Mouse (Mus musculus) left cerebral cortex, postnatal 36 days (tissue): ENCODE measurements around the gene Dock1. TPM values are rescaled to one million over a fixed set of nuclear protein-coding genes. Genes with fewer than 3 reads are reported as not detected.

Source experiments
- DNase-seq, 2 experiments: peaks; one replicate each; pipeline ENCODE4 v3.0.0; 2021 to 2022; ENCODE audit warnings: low spot score in 2 of 2, mixed read lengths in 1 of 2
- intact Hi-C: fragments of 180-260 bp; cut with DNase I; formaldehyde crosslinking; loops from one replicate; pipeline ENCODE4 v1.15.1; 2025
- total RNA-seq, 2 experiments: library from RNA; stranded (reverse); gene quantifications; 2 replicates each; pipeline ENCODE4 v1.2.3; 2021

The Dock1 gene
- total RNA-seq, 2 experiments from 2014 or later: 20.3 to 22.8 TPM

GRCm38 (mm10) chr7:134931886-134932285, 261.4 kb downstream of the Dock1 start:
- no peak for DNase-seq
- intact Hi-C loops: loop anchor here (10.0 kb wide), 1 partner anchor 233 kb away; no protein-coding TSS in a partner anchor

- intact Hi-C loops: loop anchor here (10.0 kb wide), 1 partner anchor 227 kb away; no protein-coding TSS in a partner anchor
- peak in 1 of 2 experiments; percentile 32 for DNase-seq
Observed at GRCm38 (mm10) chr7:134937471-134937926, 267.0 kb downstream of the Dock1 start.

- peak; percentile 78 to 81 for DNase-seq
- intact Hi-C loops: loop anchor here (10.0 kb wide), 1 partner anchor 227 kb away; no protein-coding TSS in a partner anchor
Observed at GRCm38 (mm10) chr7:134937927-134938609, 267.6 kb downstream of the Dock1 start, which contains the start of gene Fam196a. Gene Fam196a, minus strand, starts transcription at chr7:134938430.

- intact Hi-C loops: no loop called here
- DNase-seq: no peak
Observed at GRCm38 (mm10) chr7:134941891-134942290, 271.4 kb downstream of the Dock1 start.

GRCm38 (mm10) chr7:134943063-134943462, 272.6 kb downstream of the Dock1 start:
- intact Hi-C loops: no loop called here

GRCm38 (mm10) chr7:134943701-134944100, 273.2 kb downstream of the Dock1 start:
- DNase-seq: no peak
- intact Hi-C loops: no loop called here

More at GRCm38 (mm10) chr7:134943063-134943462, 272.6 kb downstream of the Dock1 start:
- DNase-seq: no peak

- intact Hi-C loops: no loop called here
- DNase-seq: no peak
Observed at GRCm38 (mm10) chr7:134945925-134946716, 275.7 kb downstream of the Dock1 start.

- intact Hi-C loops: no loop called here
Observed at GRCm38 (mm10) chr7:134959086-134959485, 288.6 kb downstream of the Dock1 start.

GRCm38 (mm10) chr7:134960871-134961270, 290.4 kb downstream of the Dock1 start:
- intact Hi-C loops: loop anchor here (10.0 kb wide), 1 partner anchor 434 kb away; no protein-coding TSS in a partner anchor
- DNase-seq: no peak

More at GRCm38 (mm10) chr7:134959086-134959485, 288.6 kb downstream of the Dock1 start:
- no peak for DNase-seq

- intact Hi-C loops: loop anchor here (10.0 kb wide), 1 partner anchor 433 kb away; no protein-coding TSS in a partner anchor
Observed at GRCm38 (mm10) chr7:134961608-134962007, 291.2 kb downstream of the Dock1 start.

GRCm38 (mm10) chr7:134990244-134990643, 319.8 kb downstream of the Dock1 start:
- intact Hi-C loops: no loop called here
- no peak for DNase-seq

More at GRCm38 (mm10) chr7:134961608-134962007, 291.2 kb downstream of the Dock1 start:
- DNase-seq: no peak

- intact Hi-C loops: no loop called here
- DNase-seq: no peak
Observed at GRCm38 (mm10) chr7:134990911-134991310, 320.5 kb downstream of the Dock1 start.

- no peak for DNase-seq
- intact Hi-C loops: no loop called here
Observed at GRCm38 (mm10) chr7:134994983-134995382, 324.5 kb downstream of the Dock1 start.

GRCm38 (mm10) chr7:135002216-135002615, 331.8 kb downstream of the Dock1 start:
- intact Hi-C loops: no loop called here
- no peak for DNase-seq

- no peak for DNase-seq
- intact Hi-C loops: no loop called here
Observed at GRCm38 (mm10) chr7:135002891-135003290, 332.4 kb downstream of the Dock1 start.

- no peak for DNase-seq
- intact Hi-C loops: no loop called here
Observed at GRCm38 (mm10) chr7:135005964-135006560, 335.6 kb downstream of the Dock1 start.

- DNase-seq: no peak
- intact Hi-C loops: no loop called here
Observed at GRCm38 (mm10) chr7:135008021-135008420, 337.6 kb downstream of the Dock1 start.

- intact Hi-C loops: no loop called here
- no peak for DNase-seq
Observed at GRCm38 (mm10) chr7:135010997-135011396, 340.5 kb downstream of the Dock1 start.

- intact Hi-C loops: no loop called here
- DNase-seq: no peak
Observed at GRCm38 (mm10) chr7:135017531-135017930, 347.1 kb downstream of the Dock1 start.

- DNase-seq: no peak
- intact Hi-C loops: no loop called here
Observed at GRCm38 (mm10) chr7:135020762-135021161, 350.3 kb downstream of the Dock1 start.
